ENCODE assay signal across 7 mouse cellular contexts in genomic region chr7:141481498-141482401, GRCm38 (mm10). TPM values are rescaled to one million over a fixed set of nuclear protein-coding genes. Genes with fewer than 3 reads are reported as not detected.
DNase-seq lines count a peak whose midpoint lies in the region; ATAC-seq lines count a peak whose summit lies in the region.

No protein-coding gene starts in this region.

- no peaks in the 10 kb centered on the region for H3K9me3 ChIP-seq in heart, embryonic 11.5 days (replicated peaks; ENCODE audit: control insufficient read depth, low read length)

- peak; percentile 82 for DNase-seq in A20 (ENCODE audit: low read depth, low spot score)
- DNase-seq in cerebellum, postnatal 36 days, result peak; percentile 74 to 82
- peak; percentile 77 for DNase-seq in kidney, postnatal 10 days
- peak; percentile 58 for DNase-seq in lung, postnatal 14 days
- DNase-seq in right cerebral cortex, postnatal 10 days (ENCODE audit: low spot score in 2 of 2), result peak; percentile 75

- H3K4me1 ChIP-seq in heart, embryonic 11.5 days (ENCODE audit: control insufficient read depth, insufficient read depth, low read length), result peaks cover 37% of the 10 kb centered on the region

- H3K36me3 ChIP-seq in heart, embryonic 11.5 days (ENCODE audit: control insufficient read depth, insufficient read depth, low read length), result no peaks in the 10 kb centered on the region

- H3K27me3 ChIP-seq in heart, embryonic 11.5 days (ENCODE audit: control insufficient read depth, insufficient read depth, low read length), result peaks cover 17% of the 10 kb centered on the region

- H3K4me2 ChIP-seq in heart, embryonic 11.5 days, result peak overlapping the region; percentile 94

- peak; percentile 25 for ATAC-seq in CD4-positive, CD25-positive, alpha-beta regulatory T cell, adult 4 months
- ATAC-seq in heart, embryonic 11.5 days (replicated peaks; ENCODE audit: insufficient number of reproducible peaks, low FRiP score, low TSS enrichment), result no peak

- H3K9ac ChIP-seq in heart, embryonic 11.5 days (ENCODE audit: low read depth, low read length), result peak overlapping the region; percentile 64

- peak overlapping the region; percentile 62 for H3K4me3 ChIP-seq in heart, embryonic 11.5 days (ENCODE audit: low read depth, low read length)

- H3K27ac ChIP-seq in heart, embryonic 11.5 days (ENCODE audit: low read depth, low read length), result no peak overlapping the region

- WGBS in heart, embryonic 11.5 days (ENCODE audit: insufficient replicate concordance), result under 1% methylated on average over 76 of the region's 81 CpGs

RNA-seq across cellular contexts. Expression of gene Tspan4, which starts 6.7 kb away (rescaled TPM):
- polyA plus RNA-seq in CD4-positive, CD25-positive, alpha-beta regulatory T cell, adult 4 months (2017; shearing (Covaris generic)), result 1 to 10 TPM; 1.3 to 1.5 TPM
- polyA plus RNA-seq in heart, embryonic 11.5 days (2014; fragmentation: Nextera tagmentation; extraction: Ambion mirVana), result 58.9 and 69.1 TPM in 2 replicates

RNA-seq across cellular contexts. Expression of gene Polr2l, which starts 6.8 kb away (rescaled TPM):
- 10 to 100 TPM; 19.4 to 20.8 TPM for polyA plus RNA-seq in CD4-positive, CD25-positive, alpha-beta regulatory T cell, adult 4 months (2017; shearing (Covaris generic))
- polyA plus RNA-seq in heart, embryonic 11.5 days (2014; fragmentation: Nextera tagmentation; extraction: Ambion mirVana), result 71.5 and 72.9 TPM in 2 replicates

RNA-seq across cellular contexts. Expression of gene Cd151, which starts 14.6 kb away (rescaled TPM):
- 10 to 100 TPM in 1 of 2 experiments, 1 to 10 TPM in 1; 7.8 to 12.0 TPM for polyA plus RNA-seq in CD4-positive, CD25-positive, alpha-beta regulatory T cell, adult 4 months (2017; shearing (Covaris generic))
- 61.3 and 101 TPM in 2 replicates for polyA plus RNA-seq in heart, embryonic 11.5 days (2014; fragmentation: Nextera tagmentation; extraction: Ambion mirVana)

RNA-seq across cellular contexts. Expression of gene Cracr2b, which starts 20.9 kb away (rescaled TPM):
- polyA plus RNA-seq in CD4-positive, CD25-positive, alpha-beta regulatory T cell, adult 4 months (2017; shearing (Covaris generic)), result not detected
- polyA plus RNA-seq in heart, embryonic 11.5 days (2014; fragmentation: Nextera tagmentation; extraction: Ambion mirVana), result 11.5 and 14.3 TPM in 2 replicates

RNA-seq across cellular contexts. Expression of gene Pnpla2, which starts 26.8 kb away (rescaled TPM):
- 10 to 100 TPM; 66.1 to 92.2 TPM for polyA plus RNA-seq in CD4-positive, CD25-positive, alpha-beta regulatory T cell, adult 4 months (2017; shearing (Covaris generic))
- polyA plus RNA-seq in heart, embryonic 11.5 days (2014; fragmentation: Nextera tagmentation; extraction: Ambion mirVana), result 28.7 and 35.3 TPM in 2 replicates

Comparison
In these comparisons a context has a peak if more than half of its experiments do, and no peak if none do; other contexts are left out.
1. RNA of gene Tspan4, which starts 6.7 kb away (polyA plus RNA-seq): 58.9 to 69.1 TPM in heart, embryonic 11.5 days; 1.3 to 1.5 TPM in CD4-positive, CD25-positive, alpha-beta regulatory T cell, adult 4 months; every median in the first group is over 10 times any median in the second.
2. Peak in every context shown above with its lines, with median percentiles within 50 percentile points of each other: DNase-seq.